Mouse (Mus musculus) c-Kit-positive CD71-positive TER-119-positive erythroid progenitor cells, embryonic 14.5 days (primary cell): ENCODE results near the gene Pcyt1a.

Experiments used
- DNase-seq: peaks from one replicate; pipeline ENCODE4 v3.0.0-alpha.2; 2013; ENCODE audit warnings: low spot score

Gene Pcyt1a

GRCm38 (mm10) chr16:32430474-32431046 lies at the start of gene Pcyt1a:
TSS of gene Pcyt1a (plus strand) at chr16:32430921.
- peak; percentile 91 for DNase-seq

GRCm38 (mm10) chr16:32382901-32383300 lies 47.8 kb upstream of the Pcyt1a start:
- DNase-seq: no peak

- no peak for DNase-seq
These were observed 45.8 kb upstream of the Pcyt1a start for GRCm38 (mm10) chr16:32384885-32385284.

- DNase-seq: no peak
These were observed 43.9 kb upstream of the Pcyt1a start for GRCm38 (mm10) chr16:32386826-32387225.

- peak; percentile 16 for DNase-seq
These were observed 41.7 kb upstream of the Pcyt1a start for GRCm38 (mm10) chr16:32389049-32389448.

- DNase-seq: no peak
These were observed 40.9 kb upstream of the Pcyt1a start for GRCm38 (mm10) chr16:32389841-32390240.

GRCm38 (mm10) chr16:32390882-32391281 lies 39.8 kb upstream of the Pcyt1a start:
- DNase-seq: no peak

GRCm38 (mm10) chr16:32395679-32396540 lies 34.8 kb upstream of the Pcyt1a start:
- no peak for DNase-seq

- DNase-seq: no peak
These were observed 34.2 kb upstream of the Pcyt1a start for GRCm38 (mm10) chr16:32396541-32396835.

GRCm38 (mm10) chr16:32398206-32398605 lies 32.5 kb upstream of the Pcyt1a start:
- DNase-seq: no peak

GRCm38 (mm10) chr16:32400267-32400666 lies 30.5 kb upstream of the Pcyt1a start, which contains the start of gene Tm4sf19:
TSS of gene Tm4sf19 (plus strand) at chr16:32400506.
- DNase-seq: no peak

- no peak for DNase-seq
These were observed 29.3 kb upstream of the Pcyt1a start for GRCm38 (mm10) chr16:32401335-32401965.

- DNase-seq: no peak
These were observed 27.9 kb upstream of the Pcyt1a start for GRCm38 (mm10) chr16:32402818-32403217.

- no peak for DNase-seq
These were observed 25.0 kb upstream of the Pcyt1a start for GRCm38 (mm10) chr16:32405716-32406115.

- no peak for DNase-seq
These were observed 24.1 kb upstream of the Pcyt1a start for GRCm38 (mm10) chr16:32406671-32407070.

GRCm38 (mm10) chr16:32407730-32408129 lies 23.0 kb upstream of the Pcyt1a start:
- DNase-seq: no peak

GRCm38 (mm10) chr16:32417457-32417856 lies 13.3 kb upstream of the Pcyt1a start:
- no peak for DNase-seq

- DNase-seq: peak; percentile 82
These were observed 10.9 kb upstream of the Pcyt1a start, which contains the start of gene Tctex1d2 for GRCm38 (mm10) chr16:32419517-32420483. TSS of gene Tctex1d2 (plus strand) at chr16:32419702.

GRCm38 (mm10) chr16:32427506-32427905 lies 3.2 kb upstream of the Pcyt1a start:
- DNase-seq: no peak

GRCm38 (mm10) chr16:32431047-32431591 lies 398 bp downstream of the Pcyt1a start:
- DNase-seq: no peak

- DNase-seq: no peak
These were observed 1.2 kb downstream of the Pcyt1a start for GRCm38 (mm10) chr16:32431926-32432325.

GRCm38 (mm10) chr16:32433138-32433537 lies 2.4 kb downstream of the Pcyt1a start:
- DNase-seq: no peak
